Mouse (Mus musculus) kidney, adult 2 months (tissue): ENCODE data around the gene Zfp617.

Experiments
- CTCF ChIP-seq: fragments of 200-500 bp; conservative IDR thresholded peaks from 2 replicates; pipeline ENCODE4 v1.5.1; 2011; ENCODE audit warnings: low read depth, mild to moderate bottlenecking, control low read depth, low read length, moderate library complexity, mixed read lengths; ENCODE audit not compliant: insufficient read depth, insufficient read length
- POLR2A ChIP-seq: fragments of 200-500 bp; IDR thresholded peaks from one replicate; pipeline ENCODE4 v1.6.1; 2011; ENCODE audit warnings: low read depth, low read length, control low read depth

- TF ChIP-seq POLR2A = no peak
- no peak for TF ChIP-seq CTCF
These were observed 65.8 kb downstream of the Zfp617 start for GRCm38 (mm10) chr8:71974211-71974610.
